Mouse (Mus musculus): Measurements from ENCODE around the gene Ppp1r13l. TPM values are rescaled to one million over a fixed set of nuclear protein-coding genes. Genes with fewer than 3 reads are reported as not detected.

Gene Ppp1r13l
- polyA plus RNA-seq, 1 experiment from 2014 or later = 11.6 TPM

DNA sequence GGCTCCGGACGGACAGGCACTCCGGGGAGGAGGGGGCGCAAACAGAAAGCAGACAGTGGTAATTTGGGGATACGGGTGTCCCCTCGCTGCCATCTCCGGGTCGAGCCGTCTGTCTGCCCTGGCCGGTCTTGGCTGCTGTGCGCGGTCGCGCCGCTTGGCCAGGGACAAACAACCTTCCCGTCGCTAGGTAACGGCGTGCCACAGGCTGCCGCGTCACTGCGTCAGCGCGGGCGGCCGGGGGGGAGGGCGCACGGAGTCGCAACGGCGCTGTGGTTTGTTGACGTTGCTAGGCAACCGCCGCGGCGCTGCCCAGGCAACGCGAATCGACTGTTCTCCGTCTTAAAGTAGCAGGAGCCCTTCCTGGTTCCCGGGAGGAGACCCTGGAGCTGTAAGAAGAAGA, 39.6 kb upstream of the Ppp1r13l start:
- Histone ChIP-seq H3K36me3 (ENCODE audit: control insufficient read depth, insufficient read depth, low read length) (no peaks in the 10 kb centered on the region), H3K9me3 (ENCODE audit: control insufficient read depth, low read length) (no peaks in the 10 kb centered on the region), H3K27ac (replicated peaks; ENCODE audit: low read depth, low read length) (no peak overlapping the region; the same call in 1 of the 2 replicates), H3K4me3 (ENCODE audit: low read depth, low read length) (peak overlapping the region; percentile 53), H3K27me3 (replicated peaks; ENCODE audit: control insufficient read depth, insufficient read depth, low read length) (peaks cover 5% of the 10 kb centered on the region), H3K9ac (ENCODE audit: low read depth, low read length) (peak overlapping the region; percentile 73), H3K4me1 (ENCODE audit: control insufficient read depth, insufficient read depth, low read length) (peaks cover 9% of the 10 kb centered on the region; the same call in 1 of the 2 replicates), H3K4me2 (ENCODE audit: low read depth, low read length) (peak overlapping the region; percentile 87)
- WGBS = 0% methylated on average over 20 of the region's 41 CpGs
- DNase-seq (ENCODE audit: low spot score) (peak; percentile 97), ATAC-seq (ENCODE audit: low read depth) (peak; percentile 95)

DNA sequence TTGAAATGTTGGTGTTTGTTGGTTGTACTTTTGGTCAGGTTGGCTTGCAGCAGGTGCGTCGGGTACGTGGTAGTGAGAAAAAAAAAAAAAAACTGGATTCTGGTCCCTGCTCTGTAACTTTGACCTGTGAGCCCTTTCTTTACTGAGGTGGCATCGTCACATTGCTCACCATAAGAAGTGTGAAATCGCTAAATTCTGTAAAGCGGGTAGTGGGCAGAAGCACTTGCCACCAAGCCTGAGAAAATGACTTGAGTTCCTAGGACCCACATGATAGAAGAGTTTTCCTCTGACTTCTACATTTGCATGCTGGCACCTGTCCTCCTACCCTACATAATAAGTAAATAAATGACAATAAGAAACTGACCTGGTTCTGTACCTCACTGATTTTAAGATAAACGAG, 38.9 kb upstream of the Ppp1r13l start:
- DNase-seq (ENCODE audit: low spot score) = no peak
- peak overlapping the region; percentile 87 for H3K4me2 ChIP-seq (ENCODE audit: low read depth, low read length)
- H3K9ac ChIP-seq (ENCODE audit: low read depth, low read length) = peak overlapping the region; percentile 73; the same call in 1 of the 2 replicates
- no peak for ATAC-seq (ENCODE audit: low read depth)
- peaks cover 5% of the 10 kb centered on the region for H3K27me3 ChIP-seq (replicated peaks; ENCODE audit: control insufficient read depth, insufficient read depth, low read length)
- H3K27ac ChIP-seq (replicated peaks; ENCODE audit: low read depth, low read length) = no peak overlapping the region
- WGBS = 42% methylated on average over 7 of the region's 7 CpGs
- H3K4me3 ChIP-seq (ENCODE audit: low read depth, low read length) = peak overlapping the region; percentile 53; the same call in 1 of the 2 replicates
- H3K36me3 ChIP-seq (ENCODE audit: control insufficient read depth, insufficient read depth, low read length) = no peaks in the 10 kb centered on the region
- H3K4me1 ChIP-seq (ENCODE audit: control insufficient read depth, insufficient read depth, low read length) = peaks cover 9% of the 10 kb centered on the region; the same call in 1 of the 2 replicates
- H3K9me3 ChIP-seq (ENCODE audit: control insufficient read depth, low read length) = no peaks in the 10 kb centered on the region

DNA sequence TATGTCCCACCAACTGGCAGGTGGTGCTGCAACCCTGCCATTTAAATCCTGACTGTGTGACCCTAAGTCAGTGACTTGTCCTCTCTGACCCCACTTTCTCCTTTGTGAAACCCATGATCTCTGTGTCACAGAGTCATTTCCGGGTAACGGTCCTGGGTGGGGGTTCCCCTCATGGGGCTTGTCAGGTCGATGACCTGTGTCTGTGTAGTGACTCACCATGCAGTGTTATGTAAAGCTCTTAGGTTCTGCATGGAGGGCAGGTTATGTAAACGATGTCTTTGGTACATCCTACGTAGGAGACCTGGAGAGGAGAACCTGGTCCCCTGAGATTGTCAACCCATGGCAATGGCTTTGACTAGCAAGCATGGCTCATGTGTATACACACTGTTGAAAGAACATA, 38.1 kb upstream of the Ppp1r13l start:
- no peak overlapping the region for H3K4me3 ChIP-seq (ENCODE audit: low read depth, low read length)
- no peaks in the 10 kb centered on the region; the same call in none of the 2 replicates for H3K27me3 ChIP-seq (replicated peaks; ENCODE audit: control insufficient read depth, insufficient read depth, low read length)
- no peak for DNase-seq (ENCODE audit: low spot score)
- H3K4me2 ChIP-seq (ENCODE audit: low read depth, low read length) = no peak overlapping the region
- H3K9ac ChIP-seq (ENCODE audit: low read depth, low read length) = no peak overlapping the region
- WGBS = 59% methylated on average over 5 of the region's 5 CpGs
- no peaks in the 10 kb centered on the region for H3K9me3 ChIP-seq (ENCODE audit: control insufficient read depth, low read length)
- H3K36me3 ChIP-seq (ENCODE audit: control insufficient read depth, insufficient read depth, low read length) = no peaks in the 10 kb centered on the region
- peaks cover 13% of the 10 kb centered on the region for H3K4me1 ChIP-seq (ENCODE audit: control insufficient read depth, insufficient read depth, low read length)
- no peak for ATAC-seq (ENCODE audit: low read depth)
- no peak overlapping the region for H3K27ac ChIP-seq (replicated peaks; ENCODE audit: low read depth, low read length)

DNA sequence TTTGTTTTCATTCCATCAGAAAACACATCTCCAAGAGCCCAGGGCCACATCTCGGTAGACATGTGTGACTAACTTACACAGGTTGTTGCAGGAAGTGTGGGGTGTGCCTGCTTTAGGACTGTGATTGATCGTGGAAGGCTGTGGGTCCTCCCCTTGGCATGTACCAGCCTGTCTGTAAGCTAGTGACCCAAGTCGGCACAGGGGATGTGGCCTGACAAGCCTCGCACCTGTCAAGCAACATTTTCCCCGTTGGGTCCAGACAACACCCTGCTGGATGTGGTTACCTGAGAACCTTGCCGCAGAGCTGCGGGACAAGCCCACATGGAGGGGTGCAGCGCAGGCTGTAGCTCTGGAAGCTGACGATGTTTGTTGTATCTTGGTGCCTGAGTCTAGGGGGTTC, 37.1 kb upstream of the Ppp1r13l start:
- Histone ChIP-seq H3K9me3 (ENCODE audit: control insufficient read depth, low read length) (no peaks in the 10 kb centered on the region), H3K9ac (ENCODE audit: low read depth, low read length) (no peak overlapping the region), H3K4me2 (ENCODE audit: low read depth, low read length) (no peak overlapping the region), H3K27ac (replicated peaks; ENCODE audit: low read depth, low read length) (no peak overlapping the region), H3K4me1 (ENCODE audit: control insufficient read depth, insufficient read depth, low read length) (peaks cover 19% of the 10 kb centered on the region), H3K36me3 (ENCODE audit: control insufficient read depth, insufficient read depth, low read length) (no peaks in the 10 kb centered on the region), H3K4me3 (ENCODE audit: low read depth, low read length) (no peak overlapping the region), H3K27me3 (replicated peaks; ENCODE audit: control insufficient read depth, insufficient read depth, low read length) (no peaks in the 10 kb centered on the region; the same call in 1 of the 2 replicates)
- DNase-seq (ENCODE audit: low spot score) (peak; percentile 71), ATAC-seq (ENCODE audit: low read depth) (peak; percentile 9; the same call in 1 of the 2 replicates)
- 48% methylated on average over 9 of the region's 9 CpGs for WGBS

DNA sequence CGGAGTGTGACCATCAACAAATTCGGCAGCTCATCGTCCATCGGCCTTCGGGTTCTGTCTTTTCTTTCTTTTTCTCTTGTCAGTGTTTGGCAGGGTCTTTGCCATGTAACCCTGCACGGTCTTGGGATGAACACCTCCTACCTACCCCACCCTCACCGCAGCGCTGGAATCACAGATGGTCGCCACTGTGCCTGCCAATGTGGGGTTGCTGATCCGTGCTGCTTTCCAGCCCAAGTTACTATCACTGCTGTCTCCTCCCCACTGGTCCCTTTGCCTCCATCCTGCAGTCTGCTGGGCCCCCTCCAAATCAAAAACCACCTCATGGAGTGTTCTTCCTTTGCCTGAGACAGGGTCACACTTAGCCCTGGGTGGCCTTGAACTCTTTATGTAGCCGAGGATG, 35.3 kb upstream of the Ppp1r13l start:
- Histone ChIP-seq H3K4me2 (ENCODE audit: low read depth, low read length) (no peak overlapping the region), H3K4me1 (ENCODE audit: control insufficient read depth, insufficient read depth, low read length) (peaks cover 19% of the 10 kb centered on the region), H3K27me3 (replicated peaks; ENCODE audit: control insufficient read depth, insufficient read depth, low read length) (no peaks in the 10 kb centered on the region; the same call in 1 of the 2 replicates), H3K9ac (ENCODE audit: low read depth, low read length) (no peak overlapping the region), H3K9me3 (ENCODE audit: control insufficient read depth, low read length) (no peaks in the 10 kb centered on the region; the same call in 1 of the 2 replicates), H3K4me3 (ENCODE audit: low read depth, low read length) (no peak overlapping the region), H3K36me3 (ENCODE audit: control insufficient read depth, insufficient read depth, low read length) (no peaks in the 10 kb centered on the region), H3K27ac (replicated peaks; ENCODE audit: low read depth, low read length) (no peak overlapping the region)
- WGBS = 89% methylated on average over 11 of the region's 11 CpGs
- ATAC-seq (ENCODE audit: low read depth) (no peak), DNase-seq (ENCODE audit: low spot score) (no peak)

DNA sequence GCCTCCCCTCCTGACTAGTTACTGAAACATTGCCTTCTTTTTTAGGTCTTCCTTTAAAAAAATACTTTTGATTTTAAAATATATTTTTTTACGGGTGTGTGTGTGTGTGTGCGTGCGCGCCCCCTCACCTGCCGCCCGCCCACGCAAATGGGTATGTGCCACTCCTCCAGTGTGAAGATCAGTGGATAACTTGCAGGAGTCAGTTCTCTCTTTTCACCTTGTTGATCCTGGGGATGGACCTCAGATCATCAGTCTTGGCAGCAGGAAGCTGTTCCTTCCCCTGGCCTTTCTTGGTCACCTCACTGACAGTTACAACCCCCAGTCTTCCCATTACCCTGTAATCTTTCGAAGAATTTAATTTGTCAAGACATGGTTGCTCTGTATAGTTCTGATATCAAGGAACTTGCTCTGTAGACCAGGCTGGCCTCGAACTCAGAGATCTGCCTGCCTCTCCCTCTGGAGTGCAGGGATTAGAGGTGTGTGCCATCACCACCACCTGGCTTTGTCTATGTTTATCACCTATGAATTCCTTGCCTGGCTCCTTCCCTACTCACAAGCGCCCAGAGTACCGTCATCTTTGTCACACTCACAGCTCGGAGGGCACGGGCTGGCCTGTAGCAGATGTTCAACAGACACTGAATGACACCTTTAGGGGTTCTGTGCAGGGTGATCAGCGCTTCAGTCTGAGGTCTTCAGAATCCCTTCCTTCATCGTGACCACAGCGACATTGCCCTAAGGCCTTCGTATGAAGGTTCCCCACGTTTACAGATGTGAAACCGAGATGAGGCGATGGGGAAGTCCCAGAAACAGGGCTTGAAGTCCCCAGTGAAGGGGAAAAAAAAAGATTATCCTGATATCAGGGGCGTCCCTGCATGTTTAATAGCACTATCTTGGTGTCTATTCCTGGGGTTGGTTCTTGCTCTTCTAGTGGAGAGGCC, 34.0 kb upstream of the Ppp1r13l start:
- Histone ChIP-seq H3K4me3 (ENCODE audit: low read depth, low read length) (no peak overlapping the region), H3K36me3 (ENCODE audit: control insufficient read depth, insufficient read depth, low read length) (no peaks in the 10 kb centered on the region), H3K9me3 (ENCODE audit: control insufficient read depth, low read length) (no peaks in the 10 kb centered on the region; the same call in 1 of the 2 replicates), H3K4me1 (ENCODE audit: control insufficient read depth, insufficient read depth, low read length) (peaks cover 12% of the 10 kb centered on the region), H3K27ac (replicated peaks; ENCODE audit: low read depth, low read length) (no peak overlapping the region), H3K9ac (ENCODE audit: low read depth, low read length) (no peak overlapping the region), H3K4me2 (ENCODE audit: low read depth, low read length) (peak overlapping the region; percentile 64; the same call in 1 of the 2 replicates), H3K27me3 (replicated peaks; ENCODE audit: control insufficient read depth, insufficient read depth, low read length) (no peaks in the 10 kb centered on the region; the same call in 1 of the 2 replicates)
- whole genome bisulfite sequencing = 74% methylated on average over 21 of the region's 21 CpGs
- DNase-seq (ENCODE audit: low spot score) (no peak), ATAC-seq (ENCODE audit: low read depth) (no peak)

DNA sequence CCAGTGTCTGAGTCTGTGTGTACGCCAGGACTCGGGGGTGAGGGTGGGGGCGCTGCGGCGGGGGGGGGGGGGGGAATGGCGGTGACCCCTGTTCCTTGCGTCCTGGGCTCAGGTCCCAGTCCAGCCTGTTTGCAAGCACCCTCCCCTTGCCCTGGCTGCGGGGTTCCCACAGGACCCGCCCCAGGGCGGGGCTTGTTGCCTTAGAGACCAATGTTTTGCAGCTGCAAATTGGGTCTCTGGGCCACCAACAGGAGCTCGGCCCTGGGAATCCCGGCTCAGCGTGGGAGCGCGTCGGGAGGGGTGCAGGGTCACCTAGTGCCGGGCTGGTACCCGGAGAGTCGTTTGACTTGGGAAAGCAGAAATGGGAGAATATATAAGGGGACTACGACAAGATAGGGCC, 33.2 kb upstream of the Ppp1r13l start:
- WGBS = under 1% methylated on average over 19 of the region's 20 CpGs
- H3K9me3 ChIP-seq (ENCODE audit: control insufficient read depth, low read length) = no peaks in the 10 kb centered on the region; the same call in 1 of the 2 replicates
- peak overlapping the region; percentile 72 for H3K27ac ChIP-seq (replicated peaks; ENCODE audit: low read depth, low read length)
- peak overlapping the region; percentile 66 for H3K9ac ChIP-seq (ENCODE audit: low read depth, low read length)
- peak overlapping the region; percentile 41 for H3K4me3 ChIP-seq (ENCODE audit: low read depth, low read length)
- ATAC-seq (ENCODE audit: low read depth) (peak; percentile 78), DNase-seq (ENCODE audit: low spot score) (peak; percentile 89)
- H3K36me3 ChIP-seq (ENCODE audit: control insufficient read depth, insufficient read depth, low read length) = no peaks in the 10 kb centered on the region
- peaks cover 10% of the 10 kb centered on the region for H3K4me1 ChIP-seq (ENCODE audit: control insufficient read depth, insufficient read depth, low read length)
- H3K4me2 ChIP-seq (ENCODE audit: low read depth, low read length) = peak overlapping the region; percentile 64
- H3K27me3 ChIP-seq (replicated peaks; ENCODE audit: control insufficient read depth, insufficient read depth, low read length) = no peaks in the 10 kb centered on the region; the same call in 1 of the 2 replicates

DNA sequence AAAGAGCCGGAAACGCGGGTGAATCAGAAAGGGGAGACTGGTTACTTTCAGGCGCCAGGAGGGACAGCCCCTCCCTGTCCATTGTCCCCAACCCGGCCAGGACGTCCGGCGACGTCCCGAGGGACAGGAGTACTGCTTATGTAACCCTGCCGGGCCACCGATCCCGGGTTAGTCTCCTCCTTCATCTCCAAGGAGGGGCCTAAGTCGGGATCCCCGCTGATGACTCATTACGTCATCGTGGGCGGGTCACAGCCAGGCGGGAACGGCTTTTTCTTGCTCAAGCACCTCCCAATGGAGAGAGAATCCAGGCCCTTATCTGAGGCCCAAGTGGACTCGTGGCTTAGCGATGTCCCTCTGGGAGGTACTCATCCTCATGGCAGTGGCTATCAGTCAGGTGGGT, 32.4 kb upstream of the Ppp1r13l start:
- Histone ChIP-seq H3K9me3 (ENCODE audit: control insufficient read depth, low read length) (no peaks in the 10 kb centered on the region; the same call in 1 of the 2 replicates), H3K9ac (ENCODE audit: low read depth, low read length) (peak overlapping the region; percentile 66), H3K4me1 (ENCODE audit: control insufficient read depth, insufficient read depth, low read length) (peaks cover 10% of the 10 kb centered on the region), H3K4me2 (ENCODE audit: low read depth, low read length) (peak overlapping the region; percentile 64), H3K4me3 (ENCODE audit: low read depth, low read length) (peak overlapping the region; percentile 41), H3K27ac (replicated peaks; ENCODE audit: low read depth, low read length) (peak overlapping the region; percentile 72), H3K36me3 (ENCODE audit: control insufficient read depth, insufficient read depth, low read length) (no peaks in the 10 kb centered on the region), H3K27me3 (replicated peaks; ENCODE audit: control insufficient read depth, insufficient read depth, low read length) (no peaks in the 10 kb centered on the region; the same call in 1 of the 2 replicates)
- WGBS = 3% methylated on average over 14 of the region's 22 CpGs
- ATAC-seq (ENCODE audit: low read depth) (peak; percentile 75), DNase-seq (ENCODE audit: low spot score) (peak; percentile 94)
